Mouse (Mus musculus): ENCODE data around the gene Uts2b. TPM values are rescaled to one million over a fixed set of nuclear protein-coding genes. Genes with fewer than 3 reads are reported as not detected.

Gene Uts2b
- polyA plus RNA-seq, 1 experiment = not detected

DNA sequence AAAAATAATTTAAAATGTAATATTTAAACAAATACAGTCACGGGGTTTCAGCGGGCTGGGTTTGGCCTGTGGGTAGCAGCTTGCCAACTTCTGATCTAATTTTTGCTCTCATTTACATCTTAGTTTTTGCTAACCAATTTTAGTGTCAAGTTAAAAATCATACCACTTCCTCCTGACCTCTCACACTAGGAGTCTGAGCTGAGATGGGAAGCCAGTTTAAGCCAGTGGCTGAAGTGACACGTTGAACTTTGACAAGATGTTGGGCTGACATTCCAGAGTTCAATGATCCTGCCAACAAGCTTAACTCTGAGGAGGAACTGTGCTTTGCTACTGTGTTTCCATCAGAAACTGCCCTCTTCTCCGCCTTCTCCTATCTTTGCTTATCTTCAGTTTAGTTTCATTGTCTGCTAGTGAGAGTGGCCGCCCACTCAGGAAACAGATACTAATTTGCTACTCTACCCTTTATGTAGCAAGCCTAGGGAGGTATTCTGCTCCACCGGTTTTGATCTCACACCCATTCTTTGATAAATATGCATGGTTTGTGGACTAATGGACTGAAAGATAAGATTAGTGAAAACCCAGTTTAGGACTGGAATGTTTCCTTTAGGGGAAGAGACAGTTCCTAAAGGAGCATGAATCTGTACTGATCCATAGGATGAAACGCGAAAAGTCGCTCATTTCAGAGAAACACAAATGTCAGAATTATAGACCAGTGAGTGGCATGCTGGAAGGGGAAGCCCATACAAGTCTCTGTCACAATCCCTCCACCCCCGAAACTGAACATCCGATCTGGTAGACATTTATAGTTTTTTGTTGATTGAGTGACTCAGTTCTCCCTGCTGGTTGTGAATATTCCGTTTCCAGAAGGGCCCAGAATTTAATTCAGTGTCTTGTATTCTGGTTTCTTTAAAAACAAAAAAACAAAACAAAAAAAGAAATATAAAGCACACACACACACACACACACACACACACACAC, 17.9 kb upstream of the Uts2b start:
- no peak for TF ChIP-seq CTCF (IDR thresholded peaks at IDR 0.05; ENCODE audit: control insufficient read depth, insufficient read depth, insufficient replicate concordance, low read depth, low read length)
- TF ChIP-seq POLR2A (IDR thresholded peaks at IDR 0.05; ENCODE audit: control insufficient read depth, low read depth, low read length) = no peak
- no peaks in the 10 kb centered on the region for H3K36me3 ChIP-seq (ENCODE audit: control insufficient read depth, insufficient read depth, low read length)
- no peaks in the 10 kb centered on the region for H3K27me3 ChIP-seq (ENCODE audit: control insufficient read depth, insufficient read depth, low read length)
- H3K27ac ChIP-seq (ENCODE audit: control insufficient read depth, insufficient read depth, low read depth, low read length) = no peak overlapping the region
- H3K4me3 ChIP-seq (ENCODE audit: control insufficient read depth, low read depth, low read length) = peak overlapping the region; percentile 39; the same call in 1 of the 2 replicates
- H3K4me1 ChIP-seq (ENCODE audit: control insufficient read depth, insufficient read depth, low read length) = peaks cover 5% of the 10 kb centered on the region

DNA sequence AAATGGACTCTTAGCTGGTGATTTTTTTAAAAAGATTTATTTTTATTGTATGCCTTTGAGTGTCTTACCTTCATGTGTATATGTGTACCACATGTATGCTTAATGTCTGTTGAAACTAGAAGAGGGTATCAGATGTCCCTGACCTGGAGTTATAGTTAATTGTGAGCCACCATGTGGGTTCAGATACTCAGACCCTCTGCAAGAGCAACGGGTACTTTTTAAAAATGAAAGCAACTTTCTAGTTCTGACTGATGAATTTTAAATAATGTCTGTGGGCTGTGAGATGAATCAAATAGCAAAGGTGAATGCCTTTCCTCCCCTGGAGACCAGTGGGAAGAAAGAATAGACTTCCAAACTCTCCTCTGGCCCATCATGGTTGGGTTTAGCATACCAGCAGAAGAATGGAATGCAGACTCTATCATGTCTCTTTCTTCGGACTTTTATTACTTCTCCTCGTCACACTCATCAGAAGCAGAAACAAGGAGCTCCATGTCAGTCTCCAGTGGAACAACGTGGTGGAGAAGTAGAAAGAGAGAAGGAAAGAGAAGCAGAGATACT, 16.9 kb upstream of the Uts2b start:
- TF ChIP-seq CTCF (IDR thresholded peaks at IDR 0.05; ENCODE audit: control insufficient read depth, insufficient read depth, insufficient replicate concordance, low read depth, low read length) (no peak), POLR2A (IDR thresholded peaks at IDR 0.05; ENCODE audit: control insufficient read depth, low read depth, low read length) (no peak)
- Histone ChIP-seq H3K27ac (ENCODE audit: control insufficient read depth, insufficient read depth, low read depth, low read length) (no peak overlapping the region), H3K27me3 (ENCODE audit: control insufficient read depth, insufficient read depth, low read length) (no peaks in the 10 kb centered on the region), H3K36me3 (ENCODE audit: control insufficient read depth, insufficient read depth, low read length) (no peaks in the 10 kb centered on the region), H3K4me3 (ENCODE audit: control insufficient read depth, low read depth, low read length) (no peak overlapping the region), H3K4me1 (ENCODE audit: control insufficient read depth, insufficient read depth, low read length) (peaks cover 5% of the 10 kb centered on the region)

DNA sequence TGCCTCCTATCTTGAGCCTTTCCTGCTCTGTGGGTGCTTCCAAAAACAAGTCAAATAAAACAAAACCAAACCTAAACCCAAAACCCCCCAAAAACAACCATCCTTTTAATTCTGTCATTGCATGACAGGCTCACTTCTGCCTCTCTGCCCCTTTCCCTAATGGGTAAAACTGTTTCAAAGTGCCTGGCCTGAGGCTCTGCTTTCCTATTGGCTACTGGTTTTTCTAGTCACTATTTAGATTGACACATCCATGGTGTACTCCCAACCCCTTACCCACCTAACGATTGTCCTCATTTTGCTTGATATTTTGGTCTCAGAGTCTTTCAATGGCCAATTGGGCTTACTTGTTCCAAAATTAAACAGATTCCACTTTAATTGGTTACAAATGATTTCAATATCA, 15.6 kb upstream of the Uts2b start:
- Histone ChIP-seq H3K4me1 (ENCODE audit: control insufficient read depth, insufficient read depth, low read length) (peaks cover 5% of the 10 kb centered on the region), H3K36me3 (ENCODE audit: control insufficient read depth, insufficient read depth, low read length) (no peaks in the 10 kb centered on the region), H3K27ac (ENCODE audit: control insufficient read depth, insufficient read depth, low read depth, low read length) (no peak overlapping the region), H3K4me3 (ENCODE audit: control insufficient read depth, low read depth, low read length) (no peak overlapping the region), H3K27me3 (ENCODE audit: control insufficient read depth, insufficient read depth, low read length) (no peaks in the 10 kb centered on the region)
- TF ChIP-seq CTCF (IDR thresholded peaks at IDR 0.05; ENCODE audit: control insufficient read depth, insufficient read depth, insufficient replicate concordance, low read depth, low read length) = no peak
- no peak for TF ChIP-seq POLR2A (IDR thresholded peaks at IDR 0.05; ENCODE audit: control insufficient read depth, low read depth, low read length)

DNA sequence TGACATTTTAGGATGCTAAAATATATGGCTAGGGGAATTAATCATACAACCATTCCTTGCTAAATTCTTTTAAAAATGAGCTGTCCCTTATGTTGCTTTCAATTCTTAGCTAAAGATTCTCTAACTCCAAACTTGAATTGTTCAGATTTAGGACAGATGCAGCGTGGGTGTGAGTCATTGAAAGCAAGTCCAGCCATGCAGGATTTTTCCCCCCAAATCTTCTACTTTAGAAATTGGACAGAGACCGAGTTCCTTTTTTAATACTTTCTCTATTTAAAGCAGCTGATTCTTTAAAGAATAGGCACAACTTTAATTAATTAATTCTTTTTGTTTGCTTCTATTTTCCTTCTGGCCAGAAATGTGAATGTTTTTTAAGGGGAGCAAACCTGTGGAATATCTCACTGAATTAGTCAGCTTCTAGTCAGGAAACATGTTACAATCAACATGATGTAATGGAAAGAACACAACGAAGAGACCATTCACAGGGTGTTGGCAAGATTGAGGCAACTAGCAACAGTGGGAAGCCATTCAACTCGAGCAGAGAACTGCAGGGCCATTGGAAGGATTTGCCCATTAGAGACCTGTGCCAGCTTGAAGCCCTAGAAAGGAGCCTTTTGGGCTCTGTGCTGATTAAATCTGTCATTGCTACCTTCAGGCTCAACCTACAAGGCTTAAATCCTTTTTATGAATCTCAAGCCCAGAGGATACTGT, 15.0 kb upstream of the Uts2b start:
- Histone ChIP-seq H3K4me3 (ENCODE audit: control insufficient read depth, low read depth, low read length) (no peak overlapping the region), H3K27me3 (ENCODE audit: control insufficient read depth, insufficient read depth, low read length) (no peaks in the 10 kb centered on the region), H3K27ac (ENCODE audit: control insufficient read depth, insufficient read depth, low read depth, low read length) (no peak overlapping the region), H3K36me3 (ENCODE audit: control insufficient read depth, insufficient read depth, low read length) (no peaks in the 10 kb centered on the region), H3K4me1 (ENCODE audit: control insufficient read depth, insufficient read depth, low read length) (peaks cover 5% of the 10 kb centered on the region)
- TF ChIP-seq CTCF (IDR thresholded peaks at IDR 0.05; ENCODE audit: control insufficient read depth, insufficient read depth, insufficient replicate concordance, low read depth, low read length) = no peak
- no peak for TF ChIP-seq POLR2A (IDR thresholded peaks at IDR 0.05; ENCODE audit: control insufficient read depth, low read depth, low read length)

DNA sequence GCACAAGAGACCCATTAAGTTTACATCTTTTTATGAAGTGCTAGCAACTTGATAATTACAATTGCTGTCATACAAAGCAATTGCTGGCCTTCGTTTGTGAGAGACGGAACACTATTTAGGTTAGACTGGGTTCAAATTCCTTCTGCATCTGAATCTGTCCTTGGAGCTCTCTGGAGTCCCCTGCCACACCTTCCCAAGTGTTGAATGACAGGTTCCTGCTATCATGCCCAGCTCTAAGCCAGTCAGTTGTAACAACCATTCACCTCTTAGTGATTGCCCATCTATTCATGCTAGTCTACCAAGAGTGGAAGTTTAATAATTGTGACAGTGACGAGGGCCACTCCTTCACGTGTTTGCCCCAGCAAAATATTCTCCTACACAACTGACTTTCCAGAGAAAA, 12.2 kb upstream of the Uts2b start:
- H3K27me3 ChIP-seq (ENCODE audit: control insufficient read depth, insufficient read depth, low read length) = no peaks in the 10 kb centered on the region
- H3K4me1 ChIP-seq (ENCODE audit: control insufficient read depth, insufficient read depth, low read length) = no peaks in the 10 kb centered on the region
- H3K4me3 ChIP-seq (ENCODE audit: control insufficient read depth, low read depth, low read length) = no peak overlapping the region
- no peaks in the 10 kb centered on the region for H3K36me3 ChIP-seq (ENCODE audit: control insufficient read depth, insufficient read depth, low read length)
- no peak overlapping the region for H3K27ac ChIP-seq (ENCODE audit: control insufficient read depth, insufficient read depth, low read depth, low read length)
- TF ChIP-seq POLR2A (IDR thresholded peaks at IDR 0.05; ENCODE audit: control insufficient read depth, low read depth, low read length) = no peak
- no peak for TF ChIP-seq CTCF (IDR thresholded peaks at IDR 0.05; ENCODE audit: control insufficient read depth, insufficient read depth, insufficient replicate concordance, low read depth, low read length)

DNA sequence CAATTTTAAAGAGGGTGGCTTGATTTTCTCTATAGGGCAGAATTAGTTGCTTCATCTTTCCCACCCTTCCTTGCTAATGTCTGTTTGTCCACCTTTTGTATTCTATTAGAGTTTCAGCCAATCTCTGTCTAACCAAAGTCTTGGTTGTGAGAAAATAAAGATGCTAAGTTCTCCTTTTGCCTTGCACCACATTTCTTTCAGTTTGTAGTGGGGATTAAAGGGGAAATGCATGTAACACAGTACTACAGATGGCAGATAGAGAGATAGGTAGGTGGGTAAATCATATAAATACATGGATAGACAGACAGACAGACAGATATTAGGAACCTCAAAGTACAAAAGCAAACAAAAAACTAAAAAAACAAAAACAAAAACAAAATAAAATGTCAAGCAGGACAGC, 6.5 kb upstream of the Uts2b start:
- TF ChIP-seq CTCF (IDR thresholded peaks at IDR 0.05; ENCODE audit: control insufficient read depth, insufficient read depth, insufficient replicate concordance, low read depth, low read length) (no peak), POLR2A (IDR thresholded peaks at IDR 0.05; ENCODE audit: control insufficient read depth, low read depth, low read length) (no peak)
- no peaks in the 10 kb centered on the region for H3K36me3 ChIP-seq (ENCODE audit: control insufficient read depth, insufficient read depth, low read length)

DNA sequence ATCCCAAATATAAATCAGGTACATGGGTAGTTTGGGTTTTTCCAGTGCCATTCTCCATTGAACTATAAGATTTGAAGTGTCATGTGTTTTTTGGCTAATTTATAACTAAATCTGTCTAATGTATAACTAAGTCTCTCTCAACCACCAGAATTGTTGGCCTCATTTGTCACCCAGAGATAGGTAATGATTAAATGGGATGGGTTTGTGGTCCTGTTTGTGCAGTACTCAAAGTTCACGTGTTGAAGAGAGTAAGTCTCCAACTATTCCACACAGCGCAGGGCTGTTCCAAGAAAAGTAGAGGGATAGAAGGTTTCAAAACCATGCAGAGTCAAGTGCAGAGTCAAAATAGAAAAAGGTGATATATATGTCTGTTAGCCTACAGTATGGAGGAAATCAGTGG, 5.3 kb upstream of the Uts2b start:
- Histone ChIP-seq H3K4me3 (ENCODE audit: control insufficient read depth, low read depth, low read length) (no peak overlapping the region), H3K27ac (ENCODE audit: control insufficient read depth, insufficient read depth, low read depth, low read length) (no peak overlapping the region), H3K36me3 (ENCODE audit: control insufficient read depth, insufficient read depth, low read length) (no peaks in the 10 kb centered on the region), H3K4me1 (ENCODE audit: control insufficient read depth, insufficient read depth, low read length) (no peaks in the 10 kb centered on the region), H3K27me3 (ENCODE audit: control insufficient read depth, insufficient read depth, low read length) (no peaks in the 10 kb centered on the region)
- TF ChIP-seq POLR2A (IDR thresholded peaks at IDR 0.05; ENCODE audit: control insufficient read depth, low read depth, low read length) (no peak), CTCF (IDR thresholded peaks at IDR 0.05; ENCODE audit: control insufficient read depth, insufficient read depth, insufficient replicate concordance, low read depth, low read length) (no peak)

More for the DNA sequence above, 6.5 kb upstream of the Uts2b start:
- Histone ChIP-seq H3K27me3 (ENCODE audit: control insufficient read depth, insufficient read depth, low read length) (no peaks in the 10 kb centered on the region), H3K27ac (ENCODE audit: control insufficient read depth, insufficient read depth, low read depth, low read length) (no peak overlapping the region), H3K4me1 (ENCODE audit: control insufficient read depth, insufficient read depth, low read length) (no peaks in the 10 kb centered on the region), H3K4me3 (ENCODE audit: control insufficient read depth, low read depth, low read length) (no peak overlapping the region)
